Mouse (Mus musculus): Measurements from ENCODE around the gene Tspan31. TPM values are rescaled to one million over a fixed set of nuclear protein-coding genes. Genes with fewer than 3 reads are reported as not detected.
A peak's percentile ranks its signal among the peaks of the same experiment; 100 is the strongest.

Tspan31 gene
- polyA plus RNA-seq, 1 experiment from 2014 or later: 141 TPM

- Histone ChIP-seq H3K36me3 (ENCODE audit: control insufficient read depth, insufficient read depth, low read length) (peaks cover 10% of the 10 kb centered on the region), H3K4me1 (ENCODE audit: control insufficient read depth, insufficient read depth, low read length) (no peaks in the 10 kb centered on the region), H3K9ac (replicated peaks; ENCODE audit: low read depth, low read length) (no peak overlapping the region), H3K4me3 (ENCODE audit: low read depth, low read length) (no peak overlapping the region), H3K27me3 (ENCODE audit: control insufficient read depth, insufficient read depth, low read length) (no peaks in the 10 kb centered on the region), H3K4me2 (replicated peaks; ENCODE audit: low read depth, low read length) (no peak overlapping the region), H3K9me3 (ENCODE audit: control insufficient read depth, low read depth, low read length) (no peaks in the 10 kb centered on the region), H3K27ac (ENCODE audit: low read length) (no peak overlapping the region)
- no peak for ATAC-seq (ENCODE audit: insufficient number of reproducible peaks, insufficient read depth, low FRiP score, low read depth)
- WGBS: 53% methylated on average over 7 of the region's 7 CpGs
Observed at GRCm38 (mm10) chr10:127103631-127104030, 33.6 kb upstream of the Tspan31 start.

GRCm38 (mm10) chr10:127101151-127101550 is 31.1 kb upstream of the Tspan31 start:
- Histone ChIP-seq H3K4me3 (ENCODE audit: low read depth, low read length) (no peak overlapping the region), H3K27ac (ENCODE audit: low read length) (no peak overlapping the region), H3K9me3 (ENCODE audit: control insufficient read depth, low read depth, low read length) (no peaks in the 10 kb centered on the region), H3K27me3 (ENCODE audit: control insufficient read depth, insufficient read depth, low read length) (no peaks in the 10 kb centered on the region), H3K36me3 (ENCODE audit: control insufficient read depth, insufficient read depth, low read length) (peaks cover 19% of the 10 kb centered on the region), H3K4me1 (ENCODE audit: control insufficient read depth, insufficient read depth, low read length) (no peaks in the 10 kb centered on the region), H3K4me2 (replicated peaks; ENCODE audit: low read depth, low read length) (no peak overlapping the region), H3K9ac (replicated peaks; ENCODE audit: low read depth, low read length) (no peak overlapping the region)
- 80% methylated on average over 6 of the region's 6 CpGs for WGBS
- ATAC-seq (ENCODE audit: insufficient number of reproducible peaks, insufficient read depth, low FRiP score, low read depth): no peak

GRCm38 (mm10) chr10:127100414-127100813 is 30.4 kb upstream of the Tspan31 start:
- Histone ChIP-seq H3K27ac (ENCODE audit: low read length) (no peak overlapping the region), H3K27me3 (ENCODE audit: control insufficient read depth, insufficient read depth, low read length) (no peaks in the 10 kb centered on the region), H3K4me3 (ENCODE audit: low read depth, low read length) (no peak overlapping the region), H3K36me3 (ENCODE audit: control insufficient read depth, insufficient read depth, low read length) (peaks cover 19% of the 10 kb centered on the region; the same call in 1 of the 2 replicates), H3K4me1 (ENCODE audit: control insufficient read depth, insufficient read depth, low read length) (no peaks in the 10 kb centered on the region), H3K9me3 (ENCODE audit: control insufficient read depth, low read depth, low read length) (no peaks in the 10 kb centered on the region), H3K4me2 (replicated peaks; ENCODE audit: low read depth, low read length) (no peak overlapping the region), H3K9ac (replicated peaks; ENCODE audit: low read depth, low read length) (no peak overlapping the region)
- no peak for ATAC-seq (ENCODE audit: insufficient number of reproducible peaks, insufficient read depth, low FRiP score, low read depth)
- WGBS: 78% methylated on average over 8 of the region's 8 CpGs

DNA sequence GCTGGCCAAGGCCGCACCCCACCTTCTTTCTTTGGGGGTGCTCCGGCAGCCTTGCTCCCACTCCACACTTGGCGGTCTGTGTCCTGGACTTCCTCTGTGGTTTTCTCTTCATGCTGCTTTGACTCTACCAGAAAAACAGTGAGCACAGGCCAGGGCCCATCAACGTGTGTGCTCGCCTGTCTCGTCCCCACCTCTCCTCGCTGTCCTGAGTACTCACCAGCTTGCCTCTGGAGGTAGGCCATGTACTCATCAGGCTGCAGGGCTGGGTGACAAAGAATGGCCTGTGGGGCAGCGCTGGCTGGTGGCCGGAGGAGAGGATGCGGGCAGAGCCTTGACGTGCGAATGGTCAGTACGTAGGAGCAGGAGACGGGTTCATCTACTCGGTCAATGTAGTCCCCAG is 29.8 kb upstream of the Tspan31 start:
- Histone ChIP-seq H3K4me3 (ENCODE audit: low read depth, low read length) (no peak overlapping the region), H3K4me2 (replicated peaks; ENCODE audit: low read depth, low read length) (no peak overlapping the region), H3K36me3 (ENCODE audit: control insufficient read depth, insufficient read depth, low read length) (peaks cover 19% of the 10 kb centered on the region; the same call in 1 of the 2 replicates), H3K4me1 (ENCODE audit: control insufficient read depth, insufficient read depth, low read length) (0 out of 2 replicates have a peak, but pooled peaks cover 2% of the 10 kb centered on the region), H3K27me3 (ENCODE audit: control insufficient read depth, insufficient read depth, low read length) (no peaks in the 10 kb centered on the region), H3K27ac (ENCODE audit: low read length) (no peak overlapping the region), H3K9ac (replicated peaks; ENCODE audit: low read depth, low read length) (no peak overlapping the region), H3K9me3 (ENCODE audit: control insufficient read depth, low read depth, low read length) (no peaks in the 10 kb centered on the region)
- ATAC-seq (ENCODE audit: insufficient number of reproducible peaks, insufficient read depth, low FRiP score, low read depth): no peak
- whole genome bisulfite sequencing: 93% methylated on average over 15 of the region's 15 CpGs

DNA sequence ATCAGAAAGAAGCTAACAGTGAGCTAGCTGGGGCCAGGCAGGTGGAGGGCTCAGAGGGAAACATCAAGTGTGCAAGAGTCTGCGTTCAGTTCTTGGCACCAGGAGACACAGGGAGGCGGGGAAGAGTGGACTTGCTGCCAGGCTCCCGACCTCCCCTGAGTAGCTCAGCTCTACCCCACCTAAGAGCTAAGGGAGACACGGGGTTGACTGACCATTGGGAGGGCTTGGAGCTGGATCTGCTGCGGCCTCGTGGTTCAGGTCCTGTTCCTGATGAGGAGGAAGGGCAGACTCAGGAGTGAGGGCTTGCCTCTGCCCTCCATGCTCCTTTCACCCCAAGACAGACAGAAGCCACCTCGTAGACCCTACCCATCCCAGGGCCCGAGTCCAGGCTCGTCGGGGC is 29.1 kb upstream of the Tspan31 start:
- Histone ChIP-seq H3K36me3 (ENCODE audit: control insufficient read depth, insufficient read depth, low read length) (peaks cover 19% of the 10 kb centered on the region; the same call in 1 of the 2 replicates), H3K9me3 (ENCODE audit: control insufficient read depth, low read depth, low read length) (no peaks in the 10 kb centered on the region), H3K27ac (ENCODE audit: low read length) (no peak overlapping the region), H3K4me1 (ENCODE audit: control insufficient read depth, insufficient read depth, low read length) (0 out of 2 replicates have a peak, but pooled peaks cover 3% of the 10 kb centered on the region), H3K4me2 (replicated peaks; ENCODE audit: low read depth, low read length) (no peak overlapping the region), H3K27me3 (ENCODE audit: control insufficient read depth, insufficient read depth, low read length) (no peaks in the 10 kb centered on the region), H3K4me3 (ENCODE audit: low read depth, low read length) (no peak overlapping the region), H3K9ac (replicated peaks; ENCODE audit: low read depth, low read length) (no peak overlapping the region)
- ATAC-seq (ENCODE audit: insufficient number of reproducible peaks, insufficient read depth, low FRiP score, low read depth): no peak
- WGBS: 90% methylated on average over 10 of the region's 10 CpGs

GRCm38 (mm10) chr10:127098514-127098913 is 28.4 kb upstream of the Tspan31 start:
- Histone ChIP-seq H3K36me3 (ENCODE audit: control insufficient read depth, insufficient read depth, low read length) (peaks cover 19% of the 10 kb centered on the region; the same call in 1 of the 2 replicates), H3K4me3 (ENCODE audit: low read depth, low read length) (no peak overlapping the region), H3K27me3 (ENCODE audit: control insufficient read depth, insufficient read depth, low read length) (no peaks in the 10 kb centered on the region), H3K4me1 (ENCODE audit: control insufficient read depth, insufficient read depth, low read length) (0 out of 2 replicates have a peak, but pooled peaks cover 3% of the 10 kb centered on the region), H3K27ac (ENCODE audit: low read length) (no peak overlapping the region), H3K9ac (replicated peaks; ENCODE audit: low read depth, low read length) (no peak overlapping the region), H3K4me2 (replicated peaks; ENCODE audit: low read depth, low read length) (no peak overlapping the region), H3K9me3 (ENCODE audit: control insufficient read depth, low read depth, low read length) (no peaks in the 10 kb centered on the region)
- ATAC-seq (ENCODE audit: insufficient number of reproducible peaks, insufficient read depth, low FRiP score, low read depth): no peak
- WGBS: 78% methylated on average over 20 of the region's 20 CpGs

DNA sequence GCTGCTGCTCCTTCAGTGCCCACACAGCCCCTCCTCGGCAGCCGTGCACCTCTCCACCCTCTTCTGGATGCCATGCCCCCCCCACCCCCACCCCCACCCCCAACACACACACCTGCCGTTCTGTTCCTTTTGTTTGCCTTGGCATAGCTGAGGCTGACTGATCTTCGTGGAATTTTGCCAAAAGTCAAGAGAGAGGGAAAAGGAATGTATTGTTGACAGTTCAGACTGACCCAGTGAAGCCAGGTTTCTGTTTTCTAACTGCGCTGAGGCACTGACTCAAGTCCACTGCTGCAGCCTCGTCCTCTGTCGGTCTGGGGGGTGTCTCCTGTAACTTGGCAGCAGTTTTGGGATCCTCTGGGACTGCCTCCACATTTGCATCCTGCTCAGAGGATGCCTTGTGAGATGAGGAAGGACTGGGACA is 24.3 kb upstream of the Tspan31 start:
- Histone ChIP-seq H3K9me3 (ENCODE audit: control insufficient read depth, low read depth, low read length) (no peaks in the 10 kb centered on the region), H3K27me3 (ENCODE audit: control insufficient read depth, insufficient read depth, low read length) (peaks cover 32% of the 10 kb centered on the region), H3K9ac (replicated peaks; ENCODE audit: low read depth, low read length) (no peak overlapping the region), H3K27ac (ENCODE audit: low read length) (no peak overlapping the region), H3K36me3 (ENCODE audit: control insufficient read depth, insufficient read depth, low read length) (peaks cover 12% of the 10 kb centered on the region; the same call in 1 of the 2 replicates), H3K4me1 (ENCODE audit: control insufficient read depth, insufficient read depth, low read length) (peaks cover 16% of the 10 kb centered on the region), H3K4me2 (replicated peaks; ENCODE audit: low read depth, low read length) (no peak overlapping the region), H3K4me3 (ENCODE audit: low read depth, low read length) (no peak overlapping the region)
- 30% methylated on average over 7 of the region's 7 CpGs for WGBS
- ATAC-seq (ENCODE audit: insufficient number of reproducible peaks, insufficient read depth, low FRiP score, low read depth): peak; percentile 68

GRCm38 (mm10) chr10:127092742-127093141 is 22.7 kb upstream of the Tspan31 start:
- H3K27me3 ChIP-seq (ENCODE audit: control insufficient read depth, insufficient read depth, low read length): peaks cover 38% of the 10 kb centered on the region
- no peak overlapping the region for H3K9ac ChIP-seq (replicated peaks; ENCODE audit: low read depth, low read length)
- 0 out of 2 replicates have a peak, but pooled peaks cover 5% of the 10 kb centered on the region for H3K36me3 ChIP-seq (ENCODE audit: control insufficient read depth, insufficient read depth, low read length)
- H3K27ac ChIP-seq (ENCODE audit: low read length): no peak overlapping the region
- 53% methylated on average over 4 of the region's 4 CpGs for WGBS
- H3K4me2 ChIP-seq (replicated peaks; ENCODE audit: low read depth, low read length): no peak overlapping the region
- no peak for ATAC-seq (ENCODE audit: insufficient number of reproducible peaks, insufficient read depth, low FRiP score, low read depth)
- no peak overlapping the region for H3K4me3 ChIP-seq (ENCODE audit: low read depth, low read length)
- H3K9me3 ChIP-seq (ENCODE audit: control insufficient read depth, low read depth, low read length): no peaks in the 10 kb centered on the region
- H3K4me1 ChIP-seq (ENCODE audit: control insufficient read depth, insufficient read depth, low read length): peaks cover 16% of the 10 kb centered on the region
